Mouse (Mus musculus): ENCODE results near the gene Caps2. TPM values are rescaled to one million over a fixed set of nuclear protein-coding genes. Genes with fewer than 3 reads are reported as not detected.
"Not testable (repeated sequence)": the region's sequence is repeated elsewhere in the genome, so short reads cannot be mapped to it uniquely, and the experiment has no call there.

Gene Caps2
- polyA plus RNA-seq, 1 experiment from 2014 or later = 1.3 TPM

- H3K36me3 ChIP-seq (ENCODE audit: control insufficient read depth, insufficient read depth, low read length); H3K4me3 ChIP-seq (ENCODE audit: low read length); H3K27ac ChIP-seq (ENCODE audit: low read length); H3K4me1 ChIP-seq (replicated peaks; ENCODE audit: control insufficient read depth, insufficient read depth, low read length); H3K4me2 ChIP-seq (ENCODE audit: low read depth, low read length); H3K9ac ChIP-seq (ENCODE audit: low read length); H3K9me3 ChIP-seq (ENCODE audit: control insufficient read depth, low read length); ATAC-seq (ENCODE audit: low read depth); H3K27me3 ChIP-seq (ENCODE audit: control insufficient read depth, insufficient read depth, low read depth, low read length): not testable (repeated sequence)
- WGBS = 63% methylated on average over 2 of the region's 2 CpGs
Measured at GRCm38 (mm10) chr10:112193919-112194318, 30.5 kb downstream of the Caps2 start.

GRCm38 (mm10) chr10:112203463-112203862 lies 40.0 kb downstream of the Caps2 start:
- no peaks in the 10 kb centered on the region for H3K36me3 ChIP-seq (ENCODE audit: control insufficient read depth, insufficient read depth, low read length)
- WGBS = 63% methylated on average over 2 of the region's 2 CpGs
- ATAC-seq (ENCODE audit: low read depth) = no peak
- no peak overlapping the region for H3K27ac ChIP-seq (ENCODE audit: low read length)
- no peaks in the 10 kb centered on the region for H3K4me1 ChIP-seq (replicated peaks; ENCODE audit: control insufficient read depth, insufficient read depth, low read length)
- no peak overlapping the region for H3K9ac ChIP-seq (ENCODE audit: low read length)
- H3K4me3 ChIP-seq (ENCODE audit: low read length) = no peak overlapping the region
- no peaks in the 10 kb centered on the region for H3K9me3 ChIP-seq (ENCODE audit: control insufficient read depth, low read length)
- H3K4me2 ChIP-seq (ENCODE audit: low read depth, low read length) = no peak overlapping the region
- no peaks in the 10 kb centered on the region for H3K27me3 ChIP-seq (ENCODE audit: control insufficient read depth, insufficient read depth, low read depth, low read length)

- Histone ChIP-seq H3K9me3 (ENCODE audit: control insufficient read depth, low read length) (no peaks in the 10 kb centered on the region), H3K9ac (ENCODE audit: low read length) (no peak overlapping the region), H3K27me3 (ENCODE audit: control insufficient read depth, insufficient read depth, low read depth, low read length) (no peaks in the 10 kb centered on the region), H3K36me3 (ENCODE audit: control insufficient read depth, insufficient read depth, low read length) (no peaks in the 10 kb centered on the region), H3K4me3 (ENCODE audit: low read length) (no peak overlapping the region), H3K4me1 (replicated peaks; ENCODE audit: control insufficient read depth, insufficient read depth, low read length) (no peaks in the 10 kb centered on the region), H3K27ac (ENCODE audit: low read length) (no peak overlapping the region), H3K4me2 (ENCODE audit: low read depth, low read length) (no peak overlapping the region)
- WGBS = 52% methylated on average over 1 of the region's 1 CpGs
- ATAC-seq (ENCODE audit: low read depth) = no peak
Measured at GRCm38 (mm10) chr10:112227073-112227472, 63.7 kb downstream of the Caps2 start.

GRCm38 (mm10) chr10:112229091-112229843 lies 65.8 kb downstream of the Caps2 start:
- not testable (repeated sequence) for H3K27ac ChIP-seq (ENCODE audit: low read length); H3K27me3 ChIP-seq (ENCODE audit: control insufficient read depth, insufficient read depth, low read depth, low read length); H3K4me2 ChIP-seq (ENCODE audit: low read depth, low read length); H3K4me3 ChIP-seq (ENCODE audit: low read length); H3K9ac ChIP-seq (ENCODE audit: low read length); H3K4me1 ChIP-seq (replicated peaks; ENCODE audit: control insufficient read depth, insufficient read depth, low read length); H3K36me3 ChIP-seq (ENCODE audit: control insufficient read depth, insufficient read depth, low read length); ATAC-seq (ENCODE audit: low read depth); H3K9me3 ChIP-seq (ENCODE audit: control insufficient read depth, low read length)
- WGBS = 46% methylated on average over 6 of the region's 6 CpGs

- not testable (repeated sequence) for H3K27me3 ChIP-seq (ENCODE audit: control insufficient read depth, insufficient read depth, low read depth, low read length); H3K4me1 ChIP-seq (replicated peaks; ENCODE audit: control insufficient read depth, insufficient read depth, low read length); H3K4me2 ChIP-seq (ENCODE audit: low read depth, low read length); H3K36me3 ChIP-seq (ENCODE audit: control insufficient read depth, insufficient read depth, low read length); ATAC-seq (ENCODE audit: low read depth); H3K9me3 ChIP-seq (ENCODE audit: control insufficient read depth, low read length); H3K9ac ChIP-seq (ENCODE audit: low read length); H3K27ac ChIP-seq (ENCODE audit: low read length); H3K4me3 ChIP-seq (ENCODE audit: low read length)
- 30% methylated on average over 1 of the region's 1 CpGs for WGBS
Measured at GRCm38 (mm10) chr10:112232733-112233132, 69.3 kb downstream of the Caps2 start.

GRCm38 (mm10) chr10:112235396-112235940 lies 72.0 kb downstream of the Caps2 start:
- not testable (repeated sequence) for ATAC-seq (ENCODE audit: low read depth); H3K9ac ChIP-seq (ENCODE audit: low read length); H3K4me3 ChIP-seq (ENCODE audit: low read length); H3K9me3 ChIP-seq (ENCODE audit: control insufficient read depth, low read length); H3K4me2 ChIP-seq (ENCODE audit: low read depth, low read length); H3K27me3 ChIP-seq (ENCODE audit: control insufficient read depth, insufficient read depth, low read depth, low read length); H3K4me1 ChIP-seq (replicated peaks; ENCODE audit: control insufficient read depth, insufficient read depth, low read length); H3K36me3 ChIP-seq (ENCODE audit: control insufficient read depth, insufficient read depth, low read length); H3K27ac ChIP-seq (ENCODE audit: low read length)
- 76% methylated on average over 5 of the region's 5 CpGs for WGBS

- Histone ChIP-seq H3K27me3 (ENCODE audit: control insufficient read depth, insufficient read depth, low read depth, low read length) (no peaks in the 10 kb centered on the region), H3K4me3 (ENCODE audit: low read length) (no peak overlapping the region), H3K36me3 (ENCODE audit: control insufficient read depth, insufficient read depth, low read length) (no peaks in the 10 kb centered on the region), H3K27ac (ENCODE audit: low read length) (no peak overlapping the region), H3K4me1 (replicated peaks; ENCODE audit: control insufficient read depth, insufficient read depth, low read length) (no peaks in the 10 kb centered on the region), H3K4me2 (ENCODE audit: low read depth, low read length) (no peak overlapping the region), H3K9ac (ENCODE audit: low read length) (no peak overlapping the region), H3K9me3 (ENCODE audit: control insufficient read depth, low read length) (no peaks in the 10 kb centered on the region)
- ATAC-seq (ENCODE audit: low read depth) = no peak
- 75% methylated on average over 2 of the region's 2 CpGs for WGBS
Measured at GRCm38 (mm10) chr10:112248273-112248672, 84.9 kb downstream of the Caps2 start.

- H3K9me3 ChIP-seq (ENCODE audit: control insufficient read depth, low read length) = no peaks in the 10 kb centered on the region
- no peaks in the 10 kb centered on the region for H3K4me1 ChIP-seq (replicated peaks; ENCODE audit: control insufficient read depth, insufficient read depth, low read length)
- no peaks in the 10 kb centered on the region for H3K27me3 ChIP-seq (ENCODE audit: control insufficient read depth, insufficient read depth, low read depth, low read length)
- no peak overlapping the region for H3K4me2 ChIP-seq (ENCODE audit: low read depth, low read length)
- WGBS = 66% methylated on average over 3 of the region's 3 CpGs
- no peak overlapping the region for H3K4me3 ChIP-seq (ENCODE audit: low read length)
- H3K36me3 ChIP-seq (ENCODE audit: control insufficient read depth, insufficient read depth, low read length) = no peaks in the 10 kb centered on the region
- H3K9ac ChIP-seq (ENCODE audit: low read length) = no peak overlapping the region
- no peak overlapping the region for H3K27ac ChIP-seq (ENCODE audit: low read length)
- no peak for ATAC-seq (ENCODE audit: low read depth)
Measured at GRCm38 (mm10) chr10:112263467-112263866, 100.0 kb downstream of the Caps2 start.
